Mouse (Mus musculus): ENCODE results near the gene Map4k5. TPM values are rescaled to one million over a fixed set of nuclear protein-coding genes. Genes with fewer than 3 reads are reported as not detected.

Gene Map4k5
- total and polyA plus RNA-seq, 3 experiments: 7.0 to 8.5 TPM; not detected in 1

DNA sequence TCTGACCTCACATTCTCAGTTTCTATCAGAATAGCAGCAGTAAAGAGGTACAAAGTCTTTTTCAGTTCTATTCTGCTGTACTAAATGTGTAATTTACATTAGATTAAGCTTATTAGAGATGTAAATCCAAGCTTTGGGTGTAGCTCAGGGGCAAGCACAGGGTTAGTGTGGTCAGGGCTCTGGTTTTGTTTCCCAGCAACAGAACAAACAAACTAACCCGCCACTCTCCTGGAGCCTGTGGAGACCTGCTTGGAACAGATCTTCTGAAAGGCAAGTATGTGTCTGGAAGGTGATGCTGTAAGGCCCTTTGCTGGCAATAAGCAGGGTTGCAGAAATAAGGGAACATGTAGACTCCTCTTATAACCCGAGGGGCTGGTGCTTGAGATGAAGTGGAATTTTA, 64.8 kb downstream of the Map4k5 start:
- Histone ChIP-seq H3K4me3 (ENCODE audit: control insufficient read depth in 1 of 2, insufficient read depth in 1 of 2, low read depth in 2 of 2, low read length in 2 of 2) (no peak overlapping the region), H3K9me3 (replicated peaks; ENCODE audit: insufficient read depth, low read length) (no peaks in the 10 kb centered on the region), H3K27ac (ENCODE audit: control insufficient read depth, low read depth, low read length) (no peak overlapping the region), H3K9ac (ENCODE audit: control insufficient read depth, low read depth, low read length, poor library complexity, severe bottlenecking) (no peak overlapping the region), H3K79me2 (ENCODE audit: control insufficient read depth, insufficient read depth, low read length, poor library complexity) (no peaks in the 10 kb centered on the region), H3K4me1 (ENCODE audit: control insufficient read depth in 1 of 2, insufficient read depth in 2 of 2, low read length in 2 of 2) (no peaks in the 10 kb centered on the region; a peak in 1 of 4 replicates), H3K36me3 (ENCODE audit: control insufficient read depth in 1 of 2, insufficient read depth in 2 of 2, low read length in 2 of 2) (peaks cover 0 to 2% of the 10 kb centered on the region in 2 experiments; a peak in 2 of 4 replicates), H3K27me3 (ENCODE audit: control insufficient read depth in 1 of 2, insufficient read depth in 2 of 2, low read length in 2 of 2) (no peaks in the 10 kb centered on the region)
- DNase-seq (ENCODE audit: low read depth, low spot score): no peak
- no peak for TF ChIP-seq CHD1 (IDR thresholded peaks at IDR 0.05; ENCODE audit: low read depth, low read length)
- no peak for TF ChIP-seq UBTF (IDR thresholded peaks at IDR 0.05; ENCODE audit: borderline replicate concordance, insufficient read depth, low read depth, low read length)
- TF ChIP-seq USF2 (IDR thresholded peaks at IDR 0.05; ENCODE audit: borderline replicate concordance in 1 of 2, insufficient read depth in 1 of 2, low read depth in 1 of 2, low read length in 2 of 2): no peak
- no peak for TF ChIP-seq GATA1 (IDR thresholded peaks at IDR 0.05; ENCODE audit: low read depth, low read length)
- no peak for TF ChIP-seq MAX (IDR thresholded peaks at IDR 0.05; ENCODE audit: low read length)
- TF ChIP-seq RAD21 (IDR thresholded peaks at IDR 0.05; ENCODE audit: low read depth, low read length): no peak
- TF ChIP-seq USF1 (IDR thresholded peaks at IDR 0.05; ENCODE audit: low read depth, low read length): no peak
- no peak for TF ChIP-seq MEF2A (IDR thresholded peaks at IDR 0.05; ENCODE audit: extremely low read depth, insufficient replicate concordance, low read depth, low read length, poor library complexity, severe bottlenecking)
- no peak for TF ChIP-seq NELFE (IDR thresholded peaks at IDR 0.05; ENCODE audit: low read depth, low read length)
- no peak for TF ChIP-seq POLR2AphosphoS5 (IDR thresholded peaks at IDR 0.05; ENCODE audit: borderline replicate concordance, low read depth, low read length)
- TF ChIP-seq HCFC1 (IDR thresholded peaks at IDR 0.05; ENCODE audit: low read depth, low read length): no peak
- TF ChIP-seq ELF1 (IDR thresholded peaks at IDR 0.05; ENCODE audit: low read depth, low read length): no peak
- no peak for TF ChIP-seq MXI1 (IDR thresholded peaks at IDR 0.05; ENCODE audit: low read depth, low read length)
- no peak for TF ChIP-seq MYC (IDR thresholded peaks at IDR 0.05; ENCODE audit: low read depth, low read length)
- TF ChIP-seq NRF1 (IDR thresholded peaks at IDR 0.05; ENCODE audit: insufficient read depth, low read depth, low read length, poor library complexity, severe bottlenecking): no peak
- TF ChIP-seq ZC3H11A (IDR thresholded peaks at IDR 0.05; ENCODE audit: low read depth, low read length): no peak
- TF ChIP-seq JUND (IDR thresholded peaks at IDR 0.05; ENCODE audit: low read depth, low read length): no peak
- TF ChIP-seq RCOR1 (IDR thresholded peaks at IDR 0.05; ENCODE audit: low read depth, low read length): no peak
- TF ChIP-seq EP300 (IDR thresholded peaks at IDR 0.05; ENCODE audit: low read depth in 1 of 2, low read length in 2 of 2): no peak
- TF ChIP-seq SMC3 (IDR thresholded peaks at IDR 0.05; ENCODE audit: low read depth, low read length): no peak
